Mouse (Mus musculus): Measurements from ENCODE around the gene Ascc1.

- no peak for TF ChIP-seq CTCF (IDR thresholded peaks at IDR 0.05; ENCODE audit: extremely low read depth, insufficient read depth, insufficient read length, insufficient replicate concordance)
- no peak for TF ChIP-seq POLR2A (IDR thresholded peaks at IDR 0.05; ENCODE audit: low read depth, low read length)
These were observed 30.0 kb downstream of the Ascc1 start for GRCm38 (mm10) chr10:60032622-60033021.

Data from spleen, adult 2 months (tissue).